Mouse (Mus musculus) gonadal fat pad, adult 2 months (tissue): ENCODE measurements around the gene Gm17660. TPM values are rescaled to one million over a fixed set of nuclear protein-coding genes. Genes with fewer than 3 reads are reported as not detected.

ENCODE experiments used
- DNase-seq: peaks from one replicate; pipeline ENCODE4 v3.0.0-alpha.2; 2012; ENCODE audit warnings: low read depth
- polyA plus RNA-seq: library from polyadenylated mRNA; depleted of rRNA; stranded (reverse); fragments of >200 nt; gene quantifications from 2 replicates; pipeline ENCODE4 v1.2.3, GENCODE M21; 2012

Gene Gm17660
- polyA plus RNA-seq, 1 experiment = not detected

DNA sequence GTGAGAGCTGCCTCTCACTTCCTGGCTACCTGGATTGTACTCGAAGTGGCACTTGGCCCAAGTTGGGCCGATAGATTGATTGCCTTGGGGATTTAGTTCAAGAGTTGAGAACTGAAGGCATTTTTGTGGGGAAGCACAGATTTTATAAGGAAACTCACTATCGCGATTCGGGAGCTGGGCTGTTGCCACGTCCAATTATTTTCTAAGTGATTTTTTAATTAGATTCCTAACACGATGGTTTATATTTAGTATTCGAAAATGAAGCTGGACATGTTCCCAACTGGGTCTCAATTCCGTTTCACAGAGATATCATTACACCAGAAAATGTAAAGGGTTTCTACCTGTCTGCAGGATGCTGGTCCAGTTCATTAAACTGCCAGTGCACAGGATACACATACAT, 8.0 kb upstream of the Gm17660 start:
- no peak for DNase-seq

DNA sequence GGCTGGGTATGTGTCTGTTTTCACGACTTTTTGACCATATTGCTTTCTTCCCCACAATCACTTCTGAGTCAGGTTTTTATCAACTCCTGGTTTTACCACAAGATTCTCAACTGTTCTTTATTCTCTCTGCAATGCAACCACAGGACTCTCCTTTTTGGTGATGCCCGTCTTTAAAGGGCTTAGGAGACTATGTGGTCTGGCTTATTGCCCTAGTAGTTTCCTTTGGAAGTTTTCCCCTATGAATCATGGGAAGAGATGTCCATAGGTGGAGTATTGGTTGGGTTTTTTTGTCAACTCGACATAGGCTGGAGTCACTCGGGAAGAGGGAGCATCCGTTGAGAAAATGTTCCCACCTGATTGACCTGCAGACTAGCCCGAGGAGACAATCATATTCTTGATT, 3.3 kb upstream of the Gm17660 start:
- no peak for DNase-seq

DNA sequence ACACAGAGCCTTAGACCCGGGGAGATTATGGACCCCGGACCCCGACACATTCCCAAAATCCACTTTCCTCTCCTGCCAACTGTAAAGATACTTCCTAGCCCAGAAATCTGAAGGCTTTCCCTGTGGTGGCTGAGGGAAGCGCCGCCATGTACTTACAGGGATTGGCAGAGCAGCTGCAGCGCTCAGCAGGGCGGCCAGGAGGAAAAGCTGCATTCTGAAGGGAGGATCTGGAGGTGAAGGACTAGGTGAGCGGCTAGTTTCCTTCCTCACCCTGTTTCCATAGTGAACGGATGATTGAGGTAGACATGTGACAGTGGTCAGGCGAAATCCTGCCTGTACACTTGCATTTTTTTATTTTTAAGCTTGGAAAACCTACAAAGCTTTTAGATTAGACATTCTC, 1.0 kb downstream of the Gm17660 start:
- DNase-seq = no peak

DNA sequence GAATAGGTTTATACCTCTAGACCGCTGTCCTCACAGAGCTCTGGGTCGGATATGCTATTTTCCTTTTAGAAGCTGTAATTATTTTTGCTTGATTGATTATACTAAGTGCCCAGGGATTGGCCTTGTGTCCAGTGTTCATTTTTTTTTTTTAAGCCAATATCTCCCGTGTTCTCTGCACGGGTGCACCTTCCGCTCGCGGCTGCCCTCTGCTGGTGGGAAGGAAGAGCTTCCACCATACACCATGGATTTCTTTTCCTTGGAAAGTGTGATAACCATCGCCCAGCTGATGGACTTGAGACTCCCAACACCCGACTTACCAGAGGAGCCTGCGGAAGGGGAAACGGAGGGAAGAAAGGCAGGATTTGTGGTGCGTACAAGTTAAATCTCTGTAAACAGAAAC, 3.0 kb downstream of the Gm17660 start:
- no peak for DNase-seq

DNA sequence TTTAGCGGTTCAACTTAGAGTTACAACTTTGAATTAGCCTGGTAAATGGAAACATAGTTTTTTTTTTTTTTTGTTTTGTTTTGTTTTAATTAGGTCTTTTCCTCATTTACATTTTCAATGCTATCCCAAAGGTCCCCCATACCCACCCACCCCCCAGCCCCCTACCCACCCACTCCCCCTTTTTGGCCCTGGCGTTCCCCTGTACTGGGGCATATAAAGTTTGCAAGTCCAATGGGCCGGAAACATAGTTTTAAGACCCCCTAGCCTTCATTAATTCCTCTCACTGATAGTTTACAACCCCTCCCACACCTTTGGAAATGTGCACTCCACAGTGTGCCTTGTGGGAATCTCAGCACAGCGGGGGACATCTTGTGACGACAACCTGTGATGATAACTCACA, 3.8 kb downstream of the Gm17660 start:
- no peak for DNase-seq

DNA sequence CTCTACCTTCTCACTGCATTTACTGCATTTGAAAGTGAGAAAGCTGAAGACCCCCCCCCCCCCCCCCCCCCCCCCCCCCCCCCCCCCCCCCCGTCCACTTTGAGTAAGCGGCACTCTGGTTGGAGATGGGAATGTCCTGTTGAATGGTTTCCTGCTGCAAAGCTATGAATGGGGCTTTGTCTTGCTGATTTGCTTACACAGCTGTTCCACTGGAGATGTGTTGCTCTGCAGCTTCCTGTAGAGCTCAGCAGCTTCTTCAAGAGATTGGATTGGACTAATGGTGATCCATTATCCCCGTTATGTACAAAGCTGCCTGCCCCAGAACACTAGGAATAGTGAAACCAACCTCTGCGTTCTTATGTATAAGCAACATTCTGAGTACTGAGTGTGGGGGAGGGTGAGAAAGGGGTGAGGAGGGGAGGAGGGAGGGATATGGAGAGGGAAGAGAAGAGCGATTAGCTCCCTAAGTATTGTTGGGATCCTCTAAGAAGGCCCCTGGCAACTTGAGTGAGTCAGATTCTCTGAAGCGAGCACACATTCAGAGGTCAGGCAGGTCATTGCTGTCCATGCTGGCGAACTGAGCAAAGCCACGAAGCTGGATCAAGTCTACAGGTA, 5.0 kb downstream of the Gm17660 start:
- no peak for DNase-seq

DNA sequence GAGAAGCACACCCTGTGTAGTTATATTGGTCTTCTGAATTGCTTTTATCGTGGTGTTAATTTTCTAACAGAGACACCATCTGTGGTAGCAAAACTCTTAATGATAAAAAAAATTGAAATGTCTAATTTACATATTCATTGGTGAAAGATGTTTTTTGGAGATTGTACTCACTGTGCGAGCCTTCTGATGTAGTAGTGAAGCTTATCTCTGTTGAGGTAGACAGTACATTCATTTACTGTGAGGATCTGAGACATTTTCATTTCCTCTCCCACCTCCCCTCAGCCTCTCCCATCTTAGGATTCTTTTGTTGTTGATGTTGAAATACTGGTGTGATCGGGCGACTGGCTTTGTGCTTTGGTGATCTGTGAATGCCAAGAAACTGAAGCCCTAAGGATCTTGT, 6.4 kb downstream of the Gm17660 start:
- DNase-seq = no peak

DNA sequence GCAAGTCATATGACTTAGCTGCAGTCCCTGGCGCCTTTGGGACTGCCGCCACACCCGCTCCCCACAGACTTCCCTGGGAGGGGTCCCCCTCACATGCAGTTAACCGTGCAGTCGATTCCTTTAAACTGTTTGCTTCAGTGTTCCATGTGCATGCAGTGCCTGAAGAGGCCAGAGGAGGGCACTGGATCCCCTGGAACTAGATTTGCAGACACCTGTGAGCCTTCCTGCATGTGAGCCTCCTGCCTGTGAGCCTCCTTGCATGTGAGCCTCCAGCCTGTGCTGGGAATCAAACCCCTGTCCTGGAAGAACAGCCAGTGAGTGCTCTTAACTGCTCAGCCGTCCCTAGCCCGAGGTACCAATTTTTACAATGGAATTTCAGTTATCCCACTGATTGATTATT, 8.7 kb downstream of the Gm17660 start:
- no peak for DNase-seq

DNA sequence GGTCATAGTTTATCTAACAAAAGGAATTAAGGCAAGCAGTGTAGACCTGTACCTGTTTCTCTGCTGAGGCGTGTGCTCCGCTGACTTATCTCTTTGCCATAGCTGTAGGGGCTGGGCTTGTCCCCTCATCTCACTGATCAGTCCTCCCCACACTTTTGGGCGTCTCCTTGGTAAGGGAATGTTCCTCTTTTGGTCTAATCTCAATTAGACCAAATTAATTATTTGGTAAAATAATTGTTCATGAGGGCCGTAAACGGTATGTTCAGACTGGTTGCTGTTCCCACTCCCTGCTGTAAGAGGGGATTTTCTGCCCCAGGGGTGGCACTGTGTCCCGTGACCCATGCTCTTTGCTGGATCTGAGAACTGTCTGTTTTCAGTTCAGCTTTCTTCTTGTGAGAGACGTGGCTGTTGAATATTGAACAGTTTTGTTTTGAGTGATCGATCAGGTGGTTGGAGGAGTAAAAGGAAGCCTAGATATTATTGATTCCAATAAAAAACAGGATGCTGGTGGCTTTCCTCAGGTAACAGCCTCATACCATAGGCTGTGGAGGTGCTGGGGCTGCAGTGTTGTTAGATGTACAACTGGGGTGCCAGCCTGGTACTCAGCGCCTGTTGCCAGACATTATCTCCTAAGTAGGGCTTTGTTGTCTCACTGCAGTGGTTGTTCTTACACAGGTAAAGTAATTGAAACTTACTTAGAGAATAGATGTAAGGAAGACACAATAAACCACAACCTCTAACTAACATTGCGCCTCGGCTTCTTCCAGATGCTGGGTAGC, 14.4 kb downstream of the Gm17660 start:
- DNase-seq = no peak

DNA sequence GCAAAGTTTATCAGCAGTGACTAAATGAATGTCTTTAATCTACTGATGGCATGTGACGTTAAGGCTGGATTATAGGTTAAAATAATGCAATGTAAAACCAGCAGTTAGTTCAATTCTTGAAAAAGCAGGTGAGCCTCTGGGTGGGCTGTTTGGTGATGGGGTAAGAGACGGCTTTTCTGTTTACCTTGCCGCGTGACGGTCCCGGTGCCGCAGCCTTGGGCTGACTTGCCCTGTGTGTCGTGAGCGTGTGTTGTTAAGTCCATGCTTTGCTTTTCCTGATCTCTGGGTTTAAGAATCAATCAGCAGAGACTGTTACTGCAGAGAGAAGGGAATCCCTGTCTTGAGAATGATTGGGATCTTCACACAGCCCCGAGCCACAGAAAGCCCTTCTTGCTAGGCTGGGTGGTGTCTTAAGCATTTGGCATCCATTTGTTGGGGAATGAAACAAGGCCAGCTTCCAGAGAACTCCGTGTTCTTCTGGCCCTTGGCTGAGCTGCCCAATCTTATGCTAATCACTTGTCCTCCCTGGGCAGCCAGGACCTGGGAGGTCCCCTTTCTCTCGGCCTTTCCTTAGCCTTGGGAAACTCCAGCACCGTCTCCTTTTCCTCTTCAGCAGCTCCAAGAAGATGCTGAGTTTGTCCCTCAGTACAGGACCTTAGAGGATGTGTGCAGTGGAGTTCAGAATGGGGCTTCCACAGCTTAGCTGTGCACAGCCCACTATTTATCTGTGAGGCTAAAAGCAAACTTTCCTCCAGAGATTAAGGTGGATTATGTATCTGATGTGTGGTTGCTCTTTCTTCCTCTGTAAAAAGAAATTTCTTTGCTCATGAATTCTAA, 15.3 kb downstream of the Gm17660 start:
- DNase-seq = no peak

DNA sequence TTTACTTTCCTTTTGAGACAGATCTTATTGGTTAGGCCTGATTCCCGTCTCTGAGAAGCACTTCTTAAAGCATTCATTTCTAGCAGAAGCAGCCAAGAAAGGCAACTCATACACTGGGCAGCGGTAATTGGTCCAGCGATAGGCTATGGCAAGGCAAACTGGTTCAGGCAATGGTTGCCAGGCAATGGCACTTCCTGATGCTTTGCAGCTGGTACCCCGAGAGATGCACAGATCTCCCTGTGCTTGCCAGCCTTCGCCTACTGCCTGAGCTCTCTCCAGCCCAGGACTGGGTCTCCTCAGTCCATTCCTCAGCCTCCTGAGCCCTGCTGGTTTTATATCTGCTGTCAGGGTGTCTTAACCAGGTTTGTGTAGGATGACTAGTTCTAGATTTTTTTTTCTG, 17.0 kb downstream of the Gm17660 start:
- DNase-seq = no peak

DNA sequence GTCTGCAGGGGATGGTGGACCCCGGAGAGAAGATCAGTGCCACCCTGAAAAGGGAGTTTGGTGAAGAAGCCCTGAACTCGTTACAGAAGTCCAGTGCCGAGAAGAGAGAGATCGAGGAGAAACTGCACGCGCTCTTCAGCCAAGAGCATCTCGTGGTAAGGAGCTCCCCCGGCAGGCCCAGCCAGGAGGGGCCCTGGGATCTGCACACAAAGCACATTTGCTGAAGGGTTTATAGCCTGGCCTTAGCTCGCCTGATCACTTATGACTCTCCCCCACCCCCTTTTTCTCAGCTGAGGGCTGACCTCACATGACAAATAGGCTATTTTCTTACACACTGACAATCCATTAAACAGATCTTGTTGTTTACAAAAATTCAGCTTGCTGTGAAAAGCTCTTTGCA, 17.8 kb downstream of the Gm17660 start:
- no peak for DNase-seq

DNA sequence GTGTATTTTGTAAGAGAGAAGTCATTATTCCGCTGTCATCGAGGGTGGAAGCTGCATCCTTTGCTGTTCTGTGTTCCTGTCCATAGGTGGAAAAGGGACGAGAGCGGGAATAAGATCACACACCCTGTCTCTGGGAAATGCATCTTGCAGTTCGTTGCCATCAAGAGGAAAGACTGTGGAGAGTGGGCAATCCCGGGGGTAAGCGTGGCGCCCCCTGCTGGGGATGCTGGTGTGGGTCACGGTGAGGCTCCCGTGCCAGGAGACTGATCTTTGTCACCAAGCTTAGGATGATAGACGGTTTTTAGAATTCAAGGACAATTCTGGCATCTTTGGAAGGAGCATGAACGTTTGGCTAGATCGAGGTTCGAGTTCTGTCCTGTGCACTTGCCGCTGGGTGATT, 19.4 kb downstream of the Gm17660 start:
- DNase-seq = no peak

DNA sequence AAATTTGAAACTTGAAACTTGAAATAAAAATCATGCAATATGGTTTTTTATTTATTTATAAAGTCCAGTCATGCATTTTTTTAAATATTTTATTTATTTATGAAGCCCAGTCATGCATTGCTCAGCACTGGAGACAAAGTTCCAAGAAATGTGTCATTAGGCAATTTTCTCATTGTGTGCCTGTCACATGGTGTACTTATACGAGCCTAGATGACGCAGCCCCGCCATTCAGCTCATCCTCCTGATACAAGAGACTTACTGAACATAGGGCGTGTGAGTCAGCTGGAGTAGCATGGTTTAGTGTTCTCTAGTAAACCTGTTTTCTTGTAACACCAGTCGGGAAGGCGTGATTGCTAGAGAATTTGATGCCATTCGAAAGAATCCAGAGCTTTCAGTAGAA, 21.1 kb downstream of the Gm17660 start:
- DNase-seq = no peak

DNA sequence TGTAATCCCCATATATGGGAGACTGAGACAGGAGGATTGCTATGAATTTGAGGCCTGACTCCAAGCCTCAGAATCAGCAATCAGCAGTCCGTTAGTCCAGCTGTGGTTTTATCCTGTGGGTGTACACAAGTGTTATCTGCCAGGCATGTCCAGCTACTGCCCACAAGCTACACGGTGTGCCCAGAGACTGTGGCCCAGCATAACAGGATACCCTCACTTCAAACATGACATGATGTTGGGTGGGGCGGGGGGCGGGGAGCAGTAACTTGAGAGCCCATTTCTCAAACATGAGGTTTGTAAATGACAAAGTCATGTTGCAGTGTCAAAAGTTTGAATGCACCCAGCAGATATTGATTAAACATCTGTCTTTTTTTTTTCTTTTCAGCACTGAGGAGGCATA, 21.6 kb downstream of the Gm17660 start:
- DNase-seq = no peak

DNA sequence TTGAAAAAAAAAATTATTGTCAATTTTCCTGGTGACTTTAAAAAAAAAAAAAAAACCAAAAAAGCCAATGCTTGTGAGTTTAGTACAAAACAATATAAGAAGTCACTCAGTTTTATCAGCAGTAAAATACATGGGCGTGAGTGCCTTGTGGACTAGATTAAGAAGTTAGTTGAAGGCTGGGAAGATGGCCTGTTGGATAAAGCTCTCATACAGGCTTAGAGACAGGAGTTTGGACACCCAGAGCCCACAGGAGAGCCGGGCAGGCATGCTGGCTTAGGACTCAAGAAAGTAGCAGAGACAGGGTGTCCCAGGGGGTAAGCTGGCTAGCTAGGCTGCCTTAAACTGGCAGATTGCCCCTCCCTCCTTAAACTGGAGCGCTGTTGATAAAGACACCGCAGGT, 22.5 kb downstream of the Gm17660 start:
- DNase-seq = no peak

DNA sequence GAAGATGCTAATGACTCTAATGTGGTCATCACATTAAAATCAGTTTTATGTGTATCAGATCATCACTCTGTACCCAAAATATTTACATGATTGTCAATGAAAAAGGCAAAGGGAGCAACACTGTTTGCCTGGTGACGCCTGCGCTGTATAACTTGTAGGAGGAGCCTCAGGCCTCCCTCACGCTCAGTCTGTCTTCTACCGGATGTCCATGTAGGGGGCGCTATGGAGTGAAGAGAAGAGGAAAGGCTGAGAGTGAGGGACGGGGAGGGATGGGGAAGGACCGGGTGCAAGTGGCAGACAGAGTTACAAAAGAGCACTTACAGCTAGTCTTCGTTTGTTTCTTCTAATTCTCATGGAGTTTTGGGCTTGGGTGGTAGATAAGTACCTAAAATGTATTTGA, 24.5 kb downstream of the Gm17660 start:
- no peak for DNase-seq

DNA sequence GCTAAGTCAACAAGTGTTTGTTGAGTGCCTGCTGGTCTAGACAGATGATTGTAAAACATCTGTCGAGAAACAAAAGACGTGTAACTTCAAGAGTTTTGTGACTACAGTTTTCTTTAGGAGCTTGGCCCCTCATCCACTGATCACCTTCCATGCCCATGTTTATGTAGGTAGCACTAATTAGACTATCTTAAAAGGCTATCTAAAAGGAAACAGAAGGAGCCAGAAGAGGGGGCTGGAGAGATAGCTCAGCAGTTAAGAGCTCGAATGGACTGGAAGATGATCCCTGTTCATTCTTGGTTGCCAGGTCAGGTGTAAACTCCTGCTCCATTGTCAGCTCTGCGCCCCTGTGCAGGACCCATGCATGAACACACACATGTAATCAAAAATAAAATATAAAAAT, 29.3 kb downstream of the Gm17660 start:
- no peak for DNase-seq

DNA sequence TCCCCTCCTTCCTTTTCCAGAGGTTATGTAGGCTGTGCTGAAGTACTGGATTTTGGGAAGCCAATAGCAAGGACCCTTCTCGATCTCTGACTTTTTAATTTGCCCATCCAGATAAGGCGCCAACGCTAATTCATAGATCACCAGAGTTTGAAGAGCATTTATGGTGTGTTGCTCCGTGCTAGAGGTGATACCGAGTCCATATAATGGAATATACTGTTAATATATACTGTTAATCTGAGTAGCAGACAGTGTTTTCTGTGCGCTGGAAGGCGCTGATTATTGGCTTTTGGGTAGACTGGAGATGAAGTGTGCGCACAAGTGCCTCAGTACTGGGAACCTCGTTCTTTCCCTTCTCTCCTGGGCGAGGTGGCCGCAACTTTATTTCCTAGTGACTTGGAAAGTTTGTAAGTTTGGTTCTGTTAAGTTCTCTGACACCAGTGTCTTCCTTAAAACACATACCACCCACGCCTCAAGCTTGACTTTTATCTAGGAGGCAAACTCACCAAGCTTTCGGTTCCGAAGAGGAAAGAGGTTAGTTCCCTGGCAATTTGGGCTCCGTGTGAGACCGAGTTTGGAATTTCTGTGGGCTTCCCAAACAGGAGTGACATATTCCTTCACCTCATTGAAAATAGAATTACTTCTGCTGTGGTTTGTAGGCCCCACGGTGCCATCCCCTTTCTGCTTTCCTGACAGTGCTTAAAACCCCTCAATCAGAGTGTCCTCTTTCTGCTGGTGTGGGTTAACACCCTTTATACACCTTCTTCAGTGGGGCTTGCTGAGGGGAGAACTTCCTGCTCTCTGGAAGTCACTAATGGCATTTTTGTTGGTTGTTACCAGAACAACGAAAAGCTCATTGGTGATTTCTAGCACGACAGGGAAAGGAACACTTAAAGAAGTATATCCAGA, 30.0 kb downstream of the Gm17660 start:
- DNase-seq = no peak

DNA sequence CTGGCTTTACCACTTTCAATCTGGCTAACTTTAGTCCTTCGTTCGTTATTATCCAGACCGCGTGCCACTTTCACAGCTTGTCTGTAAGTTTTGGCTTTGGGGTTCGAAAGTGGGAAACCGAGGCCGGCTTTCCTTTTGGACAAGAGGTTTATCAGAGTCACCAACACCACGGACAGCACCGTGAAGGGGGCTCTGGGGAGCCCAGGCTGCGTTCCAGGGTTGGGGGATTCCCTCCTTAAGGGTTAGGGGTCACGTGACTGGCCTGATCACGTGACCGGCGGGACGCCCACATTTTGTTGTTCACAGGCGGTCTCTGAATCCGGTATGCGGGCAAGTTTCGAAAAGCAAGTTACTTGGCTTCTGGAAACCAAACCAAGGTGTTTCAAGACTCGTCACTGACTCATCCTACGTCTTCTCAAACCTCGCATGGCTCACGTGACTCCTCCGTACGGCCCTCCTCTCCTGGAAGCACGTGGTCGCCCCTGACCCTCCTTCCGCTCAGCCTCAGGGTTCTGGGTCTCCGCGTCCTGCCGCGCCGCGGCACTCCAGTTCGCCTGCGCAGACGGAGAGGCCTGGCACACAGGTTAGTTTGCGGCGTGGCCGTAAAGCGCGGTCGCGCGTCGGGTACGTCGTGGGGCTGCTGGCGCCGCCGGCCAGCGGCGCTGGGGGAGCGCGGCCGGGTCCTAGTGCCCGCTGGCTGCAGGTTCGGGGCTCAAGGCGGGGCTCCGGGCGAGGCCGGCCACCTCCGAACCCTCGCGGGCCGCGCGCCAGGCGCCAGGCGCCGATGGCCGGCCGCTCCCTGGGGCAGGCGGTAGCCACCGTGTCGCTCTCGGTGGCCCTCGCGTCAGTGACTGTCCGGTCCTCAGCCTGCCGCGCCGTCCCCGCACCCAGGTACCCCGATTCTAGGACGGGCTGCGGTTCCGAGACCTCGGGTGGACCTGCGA, 30.9 kb downstream of the Gm17660 start, which contains the start of gene Nudt9:
Nudt9 (plus strand) TSS at position 51 of the 944 bp plus-strand sequence.
- peak; percentile 69 for DNase-seq

DNA sequence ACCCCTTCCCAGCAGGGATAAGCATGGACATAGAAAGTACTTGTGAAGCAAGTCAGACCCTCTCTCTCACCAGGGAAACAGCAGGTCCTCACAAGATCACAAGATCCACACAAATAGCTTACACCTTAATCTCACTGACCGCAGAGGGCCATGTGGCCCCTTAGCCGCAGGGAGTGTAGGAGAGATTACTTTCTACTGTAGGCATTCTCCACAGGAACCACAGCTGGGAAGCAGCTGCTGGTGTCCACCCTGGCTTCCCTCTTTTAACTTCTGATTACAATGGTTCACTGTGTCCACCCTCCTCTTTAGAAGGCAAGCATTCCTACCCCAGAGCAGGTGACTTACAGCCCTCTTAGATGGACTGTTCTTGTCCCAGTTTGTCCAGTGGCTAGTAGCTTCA, 33.7 kb downstream of the Gm17660 start:
- DNase-seq = no peak
